Mouse (Mus musculus): Measurements from ENCODE around the gene Siah2.

The Siah2 gene

GRCm38 (mm10) chr3:58672481-58673183 lies 19.6 kb downstream of the Siah2 start:
- intact Hi-C loops (cut with DNase I): no loop called here

GRCm38 (mm10) chr3:58671616-58672250 lies 20.5 kb downstream of the Siah2 start:
- intact Hi-C loops (cut with DNase I): no loop called here

GRCm38 (mm10) chr3:58663970-58664369 lies 28.2 kb downstream of the Siah2 start:
- intact Hi-C loops (cut with DNase I): no loop called here

- intact Hi-C loops (cut with DNase I): no loop called here
These were observed 31.6 kb downstream of the Siah2 start for GRCm38 (mm10) chr3:58660636-58661035.

DNA sequence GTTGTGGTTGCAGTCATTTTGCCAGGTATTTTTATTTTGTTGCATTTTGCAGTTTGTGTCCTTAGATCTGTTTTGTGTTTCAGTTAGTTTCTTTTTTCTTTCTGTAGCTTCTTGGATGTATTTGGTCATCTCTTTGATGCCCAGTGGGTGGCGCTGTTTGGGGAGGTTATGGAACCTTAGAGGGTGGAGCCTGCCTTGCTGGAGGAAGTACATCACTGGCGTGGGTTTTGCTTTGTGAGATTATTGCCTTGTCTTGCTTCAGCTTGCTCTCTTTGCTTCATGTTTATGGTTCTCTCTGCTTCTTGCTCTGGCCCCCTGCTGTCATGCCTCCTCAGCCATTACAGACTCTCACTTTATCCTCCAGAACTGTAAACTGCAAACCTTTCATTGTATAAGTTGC lies 34.8 kb downstream of the Siah2 start:
- intact Hi-C loops (cut with DNase I): loop anchor here (5.0 kb wide), 2 partner anchors 35 to 70 kb away; partner anchors contain the start of gene Siah2

GRCm38 (mm10) chr3:58655362-58656130 lies 36.7 kb downstream of the Siah2 start:
- intact Hi-C loops (cut with DNase I): loop anchor here (1.0 to 5.0 kb wide), 3 partner anchors 37 to 129 kb away; partner anchors contain the start of gene Siah2

GRCm38 (mm10) chr3:58653907-58654306 lies 38.3 kb downstream of the Siah2 start:
- intact Hi-C loops (cut with DNase I): loop anchor here (5.0 kb wide), 1 partner anchor 142 kb away; no protein-coding TSS in a partner anchor

GRCm38 (mm10) chr3:58650328-58650727 lies 41.9 kb downstream of the Siah2 start:
- intact Hi-C loops (cut with DNase I): loop anchor here (5.0 kb wide), 1 partner anchor 138 kb away; no protein-coding TSS in a partner anchor

DNA sequence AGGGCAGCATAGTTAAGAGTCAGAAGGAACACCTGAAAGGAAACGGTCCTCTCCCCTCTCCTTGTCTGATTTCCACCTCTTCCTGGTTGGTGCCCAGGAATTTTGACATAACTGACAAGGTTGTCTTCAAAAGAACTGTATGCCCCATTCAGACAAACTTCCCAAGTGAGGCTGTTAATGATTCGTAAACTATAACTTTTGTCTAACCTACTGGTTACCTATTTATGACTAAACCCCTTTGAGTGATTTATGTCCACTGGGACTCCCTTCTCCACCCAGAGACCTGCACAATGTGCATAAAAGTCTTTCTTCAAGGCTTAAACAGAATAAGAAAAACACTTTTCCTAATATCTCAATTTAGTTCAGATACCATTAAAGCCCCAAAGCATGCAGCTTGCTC lies 45.0 kb downstream of the Siah2 start:
- intact Hi-C loops (cut with DNase I): no loop called here

GRCm38 (mm10) chr3:58646180-58646579 lies 46.0 kb downstream of the Siah2 start:
- intact Hi-C loops (cut with DNase I): no loop called here

DNA sequence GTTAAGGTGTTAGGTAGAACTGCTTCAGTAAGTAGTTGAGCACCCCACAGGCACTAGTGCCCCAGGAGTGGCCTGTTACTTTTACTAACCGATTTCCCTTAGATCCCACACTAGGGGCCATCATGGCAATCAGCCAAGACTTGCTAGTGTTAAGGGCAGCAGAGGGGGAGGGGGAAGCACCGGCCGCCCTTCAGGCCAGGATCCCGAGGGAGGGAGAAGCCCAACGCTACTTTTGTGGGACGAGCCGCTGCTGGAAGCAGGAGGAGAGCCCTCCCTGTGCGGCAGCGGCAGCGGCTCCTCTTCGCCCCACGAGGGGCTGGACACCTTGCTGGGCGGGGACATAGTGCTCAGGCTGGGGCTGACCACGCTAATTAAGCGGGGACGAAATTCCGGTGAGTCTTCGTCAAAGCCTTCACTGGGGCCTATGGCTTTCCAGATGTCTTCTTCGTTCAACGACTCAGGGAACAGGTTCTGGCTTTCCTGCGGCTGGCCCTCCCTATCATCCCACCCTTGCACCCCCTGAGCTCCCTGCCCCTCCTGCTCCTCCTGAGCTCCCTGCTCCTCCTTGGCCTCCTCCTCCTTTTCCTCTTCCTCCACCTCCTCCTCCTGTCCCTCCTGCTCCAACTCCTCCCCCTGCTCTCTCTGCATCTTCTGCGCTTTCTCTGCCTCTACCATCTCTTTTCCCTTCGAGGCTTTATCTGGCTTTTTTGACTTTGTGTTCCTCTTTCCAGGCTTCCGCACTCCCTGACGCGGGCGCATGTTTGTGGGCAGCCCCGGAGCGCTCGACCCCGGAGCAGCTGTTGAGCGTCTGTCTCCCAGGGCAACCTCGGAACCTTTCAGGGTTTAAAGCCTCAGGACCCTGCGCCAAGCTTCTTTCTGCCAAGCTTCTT lies 55.5 kb downstream of the Siah2 start, which contains the start of gene Erich6:
Erich6 (minus strand) TSS at position 802 of the 890 bp plus-strand sequence.
- intact Hi-C loops (cut with DNase I): no loop called here

DNA sequence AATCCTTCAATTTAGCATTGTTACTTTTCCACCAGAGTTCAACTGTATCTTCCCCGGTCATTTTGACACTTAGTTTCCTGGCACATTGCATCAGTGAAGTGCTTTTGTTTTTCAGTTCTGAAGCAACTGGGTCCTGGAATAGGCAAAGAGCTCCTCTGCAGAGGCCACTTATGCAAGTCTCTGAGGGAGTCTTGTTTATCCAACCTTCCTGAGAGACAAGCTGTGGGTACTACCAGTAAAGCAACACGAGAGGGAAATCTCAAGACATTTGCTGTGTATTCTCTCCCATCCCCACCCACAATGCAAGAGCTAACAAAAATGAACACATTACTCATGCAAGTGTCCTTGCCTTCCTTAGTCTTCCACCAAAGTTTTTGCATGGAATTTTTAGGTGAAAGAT lies 60.5 kb downstream of the Siah2 start:
- intact Hi-C loops (cut with DNase I): loop anchor here (5.0 kb wide), 1 partner anchor 104 kb away; the partner anchor contains the start of genes Eif2a and Serp1

DNA sequence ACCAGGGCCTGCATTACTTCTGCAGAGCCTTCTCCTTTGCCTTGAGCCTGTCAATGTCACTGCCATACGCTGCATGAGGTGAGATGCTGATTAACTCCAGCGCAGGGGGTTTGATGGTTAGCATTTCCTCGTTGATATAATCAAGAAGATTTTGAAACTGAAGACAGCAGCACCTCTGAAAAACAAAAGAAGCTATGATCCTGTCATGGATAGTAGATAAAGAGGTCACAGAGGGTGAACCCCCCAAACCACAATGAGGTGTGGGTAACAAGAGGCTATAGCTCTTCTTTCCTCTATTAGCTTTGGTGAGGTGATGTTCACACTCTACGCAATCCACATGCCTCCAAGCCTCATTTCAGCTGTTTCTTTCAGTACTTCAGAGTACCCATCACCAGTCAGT lies 67.2 kb downstream of the Siah2 start:
- intact Hi-C loops (cut with DNase I): no loop called here

Data from adrenal gland (tissue).